Mouse (Mus musculus): ENCODE results near the gene Nrcam. TPM values are rescaled to one million over a fixed set of nuclear protein-coding genes. Genes with fewer than 3 reads are reported as not detected.

Gene Nrcam
- polyA plus RNA-seq, 2 experiments, result 0.06 to 0.23 TPM

GRCm38 (mm10) chr12:44617488-44617887 lies 288.8 kb downstream of the Nrcam start:
- Histone ChIP-seq H3K9me3 (ENCODE audit: control insufficient read depth, low read length) (no peaks in the 10 kb centered on the region), H3K27ac (no peak overlapping the region), H3K9ac (replicated peaks) (no peak overlapping the region), H3K4me3 (ENCODE audit: insufficient read depth in 1 of 2, low read depth in 2 of 2, low read length in 2 of 2) (no peak overlapping the region), H3K4me2 (ENCODE audit: low read depth) (no peak overlapping the region), H3K4me1 (replicated peaks; ENCODE audit: control insufficient read depth in 2 of 2, insufficient read depth in 2 of 2, low read length in 1 of 2) (no peaks in the 10 kb centered on the region), H3K27me3 (ENCODE audit: control insufficient read depth, insufficient read depth, low read length) (no peaks in the 10 kb centered on the region), H3K36me3 (replicated peaks; ENCODE audit: control insufficient read depth, insufficient read depth, low read depth) (no peaks in the 10 kb centered on the region)
- 60% methylated on average over 1 of the region's 1 CpGs for WGBS (ENCODE audit: insufficient replicate concordance)
- no peak for DNase-seq (ENCODE audit: low read depth in 3 of 3, low spot score in 3 of 3)
- no peak for ATAC-seq (ENCODE audit: insufficient read depth)
- TF ChIP-seq EP300 (IDR thresholded peaks at IDR 0.05; ENCODE audit: low read depth) (no peak), CTCF (IDR thresholded peaks at IDR 0.05; ENCODE audit: low read depth) (no peak)

- ATAC-seq (ENCODE audit: insufficient read depth) (no peak), DNase-seq (ENCODE audit: low read depth in 3 of 3, low spot score in 3 of 3) (no peak)
- Histone ChIP-seq H3K4me1 (replicated peaks; ENCODE audit: control insufficient read depth in 2 of 2, insufficient read depth in 2 of 2, low read length in 1 of 2) (no peaks in the 10 kb centered on the region), H3K27ac (no peak overlapping the region), H3K4me2 (ENCODE audit: low read depth) (no peak overlapping the region), H3K36me3 (replicated peaks; ENCODE audit: control insufficient read depth, insufficient read depth, low read depth) (no peaks in the 10 kb centered on the region), H3K4me3 (ENCODE audit: insufficient read depth in 1 of 2, low read depth in 2 of 2, low read length in 2 of 2) (no peak overlapping the region), H3K9ac (replicated peaks) (no peak overlapping the region), H3K9me3 (ENCODE audit: control insufficient read depth, low read length) (no peaks in the 10 kb centered on the region), H3K27me3 (ENCODE audit: control insufficient read depth, insufficient read depth, low read length) (no peaks in the 10 kb centered on the region)
- no peak for TF ChIP-seq CTCF (IDR thresholded peaks at IDR 0.05; ENCODE audit: low read depth)
- no peak for TF ChIP-seq EP300 (IDR thresholded peaks at IDR 0.05; ENCODE audit: low read depth)
Observed at GRCm38 (mm10) chr12:44639341-44639921, 310.7 kb downstream of the Nrcam start.

- no peaks in the 10 kb centered on the region for H3K4me1 ChIP-seq (replicated peaks; ENCODE audit: control insufficient read depth in 2 of 2, insufficient read depth in 2 of 2, low read length in 1 of 2)
- no peak overlapping the region for H3K9ac ChIP-seq (replicated peaks)
- H3K4me3 ChIP-seq (ENCODE audit: insufficient read depth in 1 of 2, low read depth in 2 of 2, low read length in 2 of 2), result no peak overlapping the region
- TF ChIP-seq EP300 (IDR thresholded peaks at IDR 0.05; ENCODE audit: low read depth) (no peak), CTCF (IDR thresholded peaks at IDR 0.05; ENCODE audit: low read depth) (no peak)
- DNase-seq (ENCODE audit: low read depth in 3 of 3, low spot score in 3 of 3) (no peak), ATAC-seq (ENCODE audit: insufficient read depth) (no peak)
- no peak overlapping the region for H3K27ac ChIP-seq
- H3K27me3 ChIP-seq (ENCODE audit: control insufficient read depth, insufficient read depth, low read length), result no peaks in the 10 kb centered on the region
- no peaks in the 10 kb centered on the region for H3K9me3 ChIP-seq (ENCODE audit: control insufficient read depth, low read length)
- no peaks in the 10 kb centered on the region for H3K36me3 ChIP-seq (replicated peaks; ENCODE audit: control insufficient read depth, insufficient read depth, low read depth)
- no peak overlapping the region for H3K4me2 ChIP-seq (ENCODE audit: low read depth)
- 12% methylated on average over 1 of the region's 1 CpGs for WGBS (ENCODE audit: insufficient replicate concordance)
Observed at GRCm38 (mm10) chr12:44640579-44640978, 311.9 kb downstream of the Nrcam start.

Other genes with a start within 250 kb of the Nrcam start
- 4.4 and 5.6 TPM in 2 replicates for gene Dnajb9, start 118.6 kb upstream of the Nrcam start, polyA plus RNA-seq (2012; rRNA removed)
- gene Dnajb9, start 118.6 kb upstream of the Nrcam start, polyA plus RNA-seq (2014; fragmentation: Nextera tagmentation; extraction: Ambion mirVana), result 15.4 and 15.7 TPM in 2 replicates
- gene Pnpla8, start 107.5 kb upstream of the Nrcam start, polyA plus RNA-seq (2012; rRNA removed), result 5.2 and 8.8 TPM in 2 replicates
- 21.4 and 24.7 TPM in 2 replicates for gene Pnpla8, start 107.5 kb upstream of the Nrcam start, polyA plus RNA-seq (2014; fragmentation: Nextera tagmentation; extraction: Ambion mirVana)

All from liver, embryonic 14.5 days (tissue).